Mouse (Mus musculus) testis, postnatal 14 days (tissue): Measurements from ENCODE around the gene Ptgdr2.
A peak's percentile ranks its signal among the peaks of the same experiment; 100 is the strongest.

ENCODE experiments used
- DNase-seq: peaks from one replicate; pipeline ENCODE4 v3.0.0; 2021; ENCODE audit warnings: low spot score

The Ptgdr2 gene

GRCm38 (mm10) chr19:10935029-10935428 is 1.9 kb upstream of the Ptgdr2 start:
- DNase-seq, result no peak

DNA sequence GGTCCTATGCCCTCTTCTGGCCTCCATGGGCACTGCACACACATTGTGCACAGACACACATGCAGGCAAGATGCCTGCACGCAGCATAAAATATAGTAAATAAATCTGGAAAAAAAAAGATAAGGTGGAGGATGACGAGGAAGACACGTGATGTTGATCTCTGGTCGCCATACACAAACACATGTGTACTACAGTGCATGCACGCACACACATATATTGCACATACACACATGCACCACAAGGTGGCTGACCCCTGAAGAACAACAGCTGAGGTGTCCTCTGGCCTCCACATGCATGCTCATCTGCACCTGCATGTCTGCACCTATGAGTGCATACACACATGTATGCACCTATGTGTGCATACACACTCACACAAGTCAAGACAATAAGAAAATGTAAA is 883 bp upstream of the Ptgdr2 start:
- no peak for DNase-seq

GRCm38 (mm10) chr19:10938771-10939170 is 1.8 kb downstream of the Ptgdr2 start:
- no peak for DNase-seq

DNA sequence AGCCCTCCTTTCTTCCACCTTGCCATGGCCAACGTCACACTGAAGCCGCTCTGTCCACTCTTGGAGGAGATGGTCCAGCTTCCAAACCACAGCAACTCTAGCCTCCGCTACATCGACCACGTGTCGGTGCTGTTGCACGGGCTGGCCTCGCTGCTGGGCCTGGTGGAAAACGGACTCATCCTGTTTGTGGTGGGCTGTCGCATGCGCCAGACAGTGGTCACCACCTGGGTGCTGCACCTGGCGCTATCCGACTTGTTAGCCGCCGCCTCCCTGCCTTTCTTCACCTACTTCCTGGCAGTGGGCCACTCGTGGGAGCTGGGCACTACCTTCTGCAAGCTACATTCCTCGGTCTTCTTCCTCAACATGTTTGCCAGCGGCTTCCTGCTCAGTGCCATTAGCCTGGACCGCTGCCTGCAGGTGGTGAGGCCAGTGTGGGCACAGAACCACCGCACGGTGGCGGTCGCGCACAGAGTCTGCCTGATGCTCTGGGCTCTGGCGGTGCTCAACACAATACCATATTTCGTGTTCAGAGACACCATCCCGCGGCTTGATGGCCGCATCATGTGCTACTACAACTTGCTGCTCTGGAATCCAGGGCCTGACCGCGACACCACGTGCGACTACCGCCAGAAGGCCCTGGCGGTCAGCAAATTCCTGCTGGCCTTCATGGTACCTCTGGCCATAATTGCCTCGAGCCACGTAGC is 3.3 kb downstream of the Ptgdr2 start:
- DNase-seq, result peak; percentile 71

- DNase-seq, result no peak
Measured at GRCm38 (mm10) chr19:10940801-10941457, 4.0 kb downstream of the Ptgdr2 start.

- no peak for DNase-seq
Measured at GRCm38 (mm10) chr19:10943955-10944354, 7.0 kb downstream of the Ptgdr2 start.

GRCm38 (mm10) chr19:10946506-10946905 is 9.5 kb downstream of the Ptgdr2 start:
- no peak for DNase-seq

GRCm38 (mm10) chr19:10947219-10947618 is 10.3 kb downstream of the Ptgdr2 start:
- no peak for DNase-seq

DNA sequence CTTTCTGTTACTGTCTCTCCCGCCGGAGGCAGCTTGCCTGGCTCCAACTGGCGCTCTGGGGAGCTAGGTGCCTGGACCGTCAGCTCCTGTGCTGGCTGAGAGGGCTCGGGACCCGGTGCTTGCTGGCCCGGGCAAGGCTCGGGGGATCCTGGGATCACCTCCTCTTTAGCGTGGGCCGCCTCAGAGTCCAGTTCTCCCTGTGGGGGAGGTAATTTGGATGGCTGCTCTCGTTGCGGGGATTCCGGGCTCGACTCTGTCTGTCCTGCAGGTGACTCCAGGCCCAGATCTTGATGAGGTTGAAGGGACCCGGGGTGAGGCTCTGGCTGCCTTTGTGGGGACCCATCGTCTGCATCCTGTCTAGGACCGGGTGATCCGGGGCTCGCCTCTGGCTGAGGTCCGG is 11.5 kb downstream of the Ptgdr2 start:
- DNase-seq, result no peak

DNA sequence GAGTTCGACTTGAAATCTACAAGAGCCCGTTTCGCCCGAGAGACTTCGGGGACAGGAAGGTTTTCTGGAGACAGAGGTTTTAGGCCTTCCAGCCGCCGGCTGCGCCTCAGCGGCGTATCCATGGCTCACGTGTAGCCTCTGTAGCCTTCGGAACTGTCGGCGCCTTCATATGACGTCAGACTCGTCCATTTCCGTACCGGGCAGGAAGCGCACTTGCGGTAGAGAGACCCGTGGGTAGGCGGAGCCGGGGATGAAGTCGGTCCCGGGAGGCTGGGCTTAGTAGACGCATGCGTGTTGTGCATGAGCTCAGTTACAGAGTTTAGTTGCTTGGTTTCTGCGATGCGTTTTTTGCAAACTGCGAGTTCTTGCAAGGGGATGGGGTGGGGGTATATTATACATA is 12.2 kb downstream of the Ptgdr2 start, which contains the start of gene Ccdc86:
Gene Ccdc86 (minus strand): TSS at position 155 of the 400 bp plus-strand sequence.
- DNase-seq, result peak; percentile 96

- DNase-seq, result no peak
Measured at GRCm38 (mm10) chr19:10949558-10949957, 12.6 kb downstream of the Ptgdr2 start.

- DNase-seq, result no peak
Measured at GRCm38 (mm10) chr19:10952021-10952939, 15.3 kb downstream of the Ptgdr2 start.

DNA sequence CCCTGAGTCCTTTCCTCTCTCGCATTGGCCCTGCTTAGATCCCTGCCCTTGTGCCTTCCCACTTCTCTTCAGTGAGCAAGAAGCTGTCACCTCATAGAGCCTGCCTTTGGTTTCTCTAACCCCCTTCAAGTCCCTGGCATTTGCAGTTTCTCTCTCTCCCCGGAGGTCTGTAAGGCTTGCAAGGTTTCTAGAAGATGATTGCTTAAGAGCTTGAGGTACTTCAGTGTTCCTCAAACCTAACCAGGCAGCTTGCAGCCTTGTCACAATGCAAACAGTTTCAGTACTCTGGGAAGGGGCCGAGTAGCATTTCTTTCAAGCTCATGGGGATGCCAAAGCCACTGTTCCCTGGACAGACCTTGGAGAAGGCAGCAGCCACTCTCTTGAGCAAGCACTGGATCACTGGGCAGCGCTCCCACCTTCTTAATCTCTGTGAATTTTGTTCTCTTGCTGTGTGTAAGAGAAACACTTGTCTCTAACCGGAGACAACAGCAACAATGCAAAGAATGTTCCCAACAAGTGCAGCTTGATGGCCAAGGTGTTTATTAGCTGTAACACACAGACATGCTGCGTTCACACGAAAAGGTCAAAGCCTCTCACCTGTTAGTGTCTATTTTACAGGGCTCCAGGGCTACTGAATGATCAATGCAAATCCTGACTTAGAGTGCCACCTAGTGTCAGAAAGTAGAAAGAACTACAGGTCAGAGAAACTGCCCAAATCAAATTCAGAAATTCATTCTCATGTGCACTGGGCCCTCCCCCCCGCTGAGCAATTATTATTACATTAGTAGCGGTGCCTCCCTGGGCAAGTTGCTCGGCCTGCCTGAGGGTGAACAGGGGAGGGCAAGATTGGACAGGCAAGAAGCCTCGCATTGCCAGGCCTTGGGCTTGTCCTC is 22.4 kb downstream of the Ptgdr2 start:
- DNase-seq, result no peak

DNA sequence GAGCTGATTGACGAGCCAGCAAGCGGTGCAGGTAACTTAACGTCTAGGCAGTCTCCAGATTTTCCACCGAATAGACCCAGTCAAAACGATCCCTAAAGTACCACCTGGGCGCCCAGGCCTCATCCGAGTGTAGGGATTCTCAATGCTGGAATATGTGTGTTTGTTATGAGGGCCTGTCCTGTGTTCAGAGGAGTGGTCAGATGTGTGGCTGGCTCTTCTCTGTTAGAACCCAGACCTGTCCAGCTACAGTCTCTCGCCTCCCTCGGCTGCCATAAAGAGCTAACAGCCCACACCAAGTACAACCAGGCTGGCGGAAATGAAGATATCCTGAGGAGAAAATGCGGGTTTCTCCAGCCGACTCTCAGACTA is 23.0 kb downstream of the Ptgdr2 start:
- DNase-seq, result no peak

- DNase-seq, result peak; percentile 66
Measured at GRCm38 (mm10) chr19:10965721-10966120, 28.8 kb downstream of the Ptgdr2 start.

DNA sequence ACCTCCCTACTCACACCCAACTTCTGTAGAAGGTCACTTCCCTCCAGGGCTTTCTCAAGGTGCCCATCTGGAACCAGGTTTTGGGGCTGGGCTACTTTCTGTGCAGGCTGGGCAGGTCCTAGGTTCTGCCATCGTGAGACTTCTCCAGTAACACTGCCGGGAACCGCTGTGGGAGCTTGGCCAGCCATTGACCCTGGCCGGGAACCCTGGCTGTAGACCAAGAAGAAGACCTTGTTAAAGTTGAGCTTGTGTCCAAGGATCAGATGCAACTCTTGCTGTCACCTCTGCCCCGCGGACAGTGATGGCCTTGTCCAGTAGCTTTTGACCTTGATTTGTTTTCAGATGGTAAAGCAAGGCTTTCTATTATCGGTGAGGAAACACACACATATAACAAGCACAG is 31.6 kb downstream of the Ptgdr2 start:
- peak; percentile 53 for DNase-seq

DNA sequence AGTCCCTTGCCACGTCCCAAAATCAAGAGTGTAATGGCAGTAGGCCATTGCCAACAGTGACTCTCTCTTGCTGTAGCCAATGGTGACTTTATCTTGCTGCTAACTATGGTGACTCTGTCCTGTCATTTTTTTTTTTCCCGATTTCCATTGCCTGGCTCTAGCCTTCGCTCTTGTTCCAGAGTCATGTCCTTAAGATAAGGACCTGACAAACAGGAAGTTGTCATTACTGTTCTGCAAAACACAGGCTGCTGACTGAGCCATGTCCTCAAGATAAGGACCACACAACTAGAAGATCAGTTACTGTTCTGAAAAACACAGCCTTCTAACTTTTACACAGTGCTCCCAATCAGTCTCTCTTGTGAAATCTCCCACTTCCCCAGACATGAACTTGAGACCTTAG is 33.5 kb downstream of the Ptgdr2 start:
- no peak for DNase-seq

- no peak for DNase-seq
Measured at GRCm38 (mm10) chr19:10972660-10973059, 35.7 kb downstream of the Ptgdr2 start.

DNA sequence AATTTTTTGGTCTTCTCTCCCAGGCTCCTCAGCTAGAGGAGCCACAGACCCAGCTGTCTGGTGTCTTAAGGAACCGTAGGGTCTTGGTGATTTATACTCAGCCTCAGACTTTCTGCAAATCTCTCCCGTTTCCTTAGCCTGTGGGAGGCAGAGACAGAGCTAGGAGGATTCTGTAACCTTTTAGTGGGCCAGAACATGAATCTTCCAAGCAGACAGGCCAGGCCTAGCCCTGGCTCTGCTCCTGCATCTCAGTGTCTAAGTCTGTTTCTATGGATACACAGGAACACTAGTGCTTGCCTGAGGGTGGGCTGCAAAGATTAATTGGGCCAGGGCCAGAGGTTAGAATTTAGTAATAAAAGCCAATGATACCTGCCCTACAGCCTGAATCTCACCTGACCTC is 36.2 kb downstream of the Ptgdr2 start:
- no peak for DNase-seq

DNA sequence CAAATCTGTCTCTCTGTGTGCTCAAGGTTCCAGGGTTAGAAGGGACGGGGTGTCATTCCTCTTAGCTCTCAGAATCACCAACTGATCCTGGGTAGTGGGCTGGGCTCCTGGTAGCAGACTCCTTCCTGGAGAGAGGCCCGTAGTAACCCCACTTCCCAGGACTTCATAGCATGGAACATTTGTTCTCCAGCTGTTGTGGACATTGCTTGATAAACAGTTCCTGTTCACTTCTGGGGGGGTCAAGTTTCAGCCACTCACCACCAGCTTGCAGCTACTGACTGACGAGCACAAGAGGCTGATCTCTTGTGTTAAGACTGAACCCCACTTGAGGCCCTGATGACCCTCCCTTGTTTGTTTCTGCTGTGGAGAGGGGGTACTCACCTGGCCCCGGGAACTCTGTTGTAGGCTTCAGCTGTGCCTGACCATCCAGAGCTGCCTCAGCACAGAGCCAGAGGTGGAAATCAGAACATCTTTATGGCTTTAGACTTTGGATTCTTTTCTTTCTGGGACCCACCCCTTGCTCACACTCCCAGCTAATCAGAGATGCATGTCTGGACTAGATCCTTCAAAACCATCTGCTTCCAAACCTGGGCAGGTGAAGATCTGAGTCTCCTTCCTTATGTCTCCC is 37.4 kb downstream of the Ptgdr2 start, which contains the start of gene Ms4a10:
Gene Ms4a10 (minus strand): TSS at position 433 of the 628 bp plus-strand sequence.
- no peak for DNase-seq

GRCm38 (mm10) chr19:10975187-10975586 is 38.2 kb downstream of the Ptgdr2 start:
- DNase-seq, result no peak
